Mouse (Mus musculus) gastrocnemius, postnatal 4 days (tissue): ENCODE results near the gene Inhbc. TPM values are rescaled to one million over a fixed set of nuclear protein-coding genes. Genes with fewer than 3 reads are reported as not detected.

ENCODE experiments used
- DNase-seq, 2 experiments: peaks; one replicate each; pipeline ENCODE4 v3.0.0; 2021 to 2022; ENCODE audit warnings: low spot score in 2 of 2, mixed read lengths in 2 of 2
- total RNA-seq, 2 experiments: library from RNA; stranded (reverse); gene quantifications; 2 replicates each; pipeline ENCODE4 v1.2.3; 2021

The Inhbc gene
- total RNA-seq, 2 experiments from 2014 or later, result 0.29 TPM; not detected in 1

- no peak for DNase-seq
Measured at GRCm38 (mm10) chr10:127352187-127352586, 18.0 kb downstream of the Inhbc start.

GRCm38 (mm10) chr10:127351719-127352118, 18.5 kb downstream of the Inhbc start:
- DNase-seq, result no peak

- DNase-seq, result no peak
Measured at GRCm38 (mm10) chr10:127351285-127351595, 19.0 kb downstream of the Inhbc start.

GRCm38 (mm10) chr10:127350594-127351284, 19.5 kb downstream of the Inhbc start:
- DNase-seq, result peak in 1 of 2 experiments; percentile 65

- no peak for DNase-seq
Measured at GRCm38 (mm10) chr10:127349810-127350209, 20.4 kb downstream of the Inhbc start.

- no peak for DNase-seq
Measured at GRCm38 (mm10) chr10:127348957-127349356, 21.3 kb downstream of the Inhbc start.

GRCm38 (mm10) chr10:127346173-127346572, 24.1 kb downstream of the Inhbc start:
- DNase-seq, result no peak

GRCm38 (mm10) chr10:127343029-127343428, 27.2 kb downstream of the Inhbc start:
- DNase-seq, result no peak

- peak; percentile 64 to 83 for DNase-seq
Measured at GRCm38 (mm10) chr10:127341891-127342639, 28.2 kb downstream of the Inhbc start, which contains the start of gene Gli1. TSS of gene Gli1 (minus strand) at chr10:127341974.

GRCm38 (mm10) chr10:127341360-127341690, 28.9 kb downstream of the Inhbc start:
- no peak for DNase-seq

- DNase-seq, result no peak
Measured at GRCm38 (mm10) chr10:127340577-127341359, 29.5 kb downstream of the Inhbc start.

GRCm38 (mm10) chr10:127339683-127340576, 30.3 kb downstream of the Inhbc start:
- peak; percentile 55 to 79 for DNase-seq

- peak; percentile 64 to 83 for DNase-seq
Measured at GRCm38 (mm10) chr10:127338930-127339682, 31.1 kb downstream of the Inhbc start.

GRCm38 (mm10) chr10:127337536-127338099, 32.6 kb downstream of the Inhbc start:
- DNase-seq, result no peak

GRCm38 (mm10) chr10:127336952-127337351, 33.3 kb downstream of the Inhbc start:
- DNase-seq, result no peak

- DNase-seq, result no peak
Measured at GRCm38 (mm10) chr10:127335271-127335670, 35.0 kb downstream of the Inhbc start.

GRCm38 (mm10) chr10:127333152-127333551, 37.1 kb downstream of the Inhbc start:
- no peak for DNase-seq

GRCm38 (mm10) chr10:127332211-127332874, 37.9 kb downstream of the Inhbc start:
- DNase-seq, result no peak

GRCm38 (mm10) chr10:127330212-127330611, 40.0 kb downstream of the Inhbc start:
- no peak for DNase-seq
